Mouse (Mus musculus): Measurements from ENCODE around the gene Cd55b.
"Not testable (repeated sequence)": the region's sequence is repeated elsewhere in the genome, so short reads cannot be mapped to it uniquely, and the experiment has no call there.

Gene Cd55b

GRCm38 (mm10) chr1:130422664-130423111 is at the start of gene Cd55b:
Gene Cd55b, minus strand, starts transcription at chr1:130423009.
- peak; percentile 7 to 25 for DNase-seq (ENCODE audit: inconsistent age in 2 of 2, low spot score in 1 of 2)

DNA sequence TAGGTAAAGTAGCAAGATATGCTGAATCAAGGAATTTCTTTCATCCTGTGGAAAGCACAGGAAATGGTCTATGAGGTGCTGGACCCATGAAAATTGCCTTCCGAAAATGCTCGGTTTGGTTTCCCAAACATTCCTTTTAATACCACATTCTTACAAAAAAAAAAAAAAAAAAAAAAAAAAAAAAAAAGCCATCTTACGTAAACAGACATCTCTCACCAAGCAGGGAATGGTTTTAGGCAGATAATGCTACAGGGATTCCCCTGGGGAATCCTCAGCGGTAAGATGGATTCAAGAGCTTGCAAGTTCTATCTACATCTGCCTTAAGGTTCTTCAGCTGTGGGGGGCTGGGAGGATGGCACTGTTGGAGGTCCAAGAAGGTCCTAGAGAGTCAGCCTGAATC is 47.3 kb upstream of the Cd55b start:
- DNase-seq (ENCODE audit: inconsistent age in 2 of 2, low spot score in 1 of 2) = no peak

- DNase-seq (ENCODE audit: inconsistent age in 2 of 2, low spot score in 1 of 2) = no peak
Measured at GRCm38 (mm10) chr1:130467453-130467852, 44.6 kb upstream of the Cd55b start.

DNA sequence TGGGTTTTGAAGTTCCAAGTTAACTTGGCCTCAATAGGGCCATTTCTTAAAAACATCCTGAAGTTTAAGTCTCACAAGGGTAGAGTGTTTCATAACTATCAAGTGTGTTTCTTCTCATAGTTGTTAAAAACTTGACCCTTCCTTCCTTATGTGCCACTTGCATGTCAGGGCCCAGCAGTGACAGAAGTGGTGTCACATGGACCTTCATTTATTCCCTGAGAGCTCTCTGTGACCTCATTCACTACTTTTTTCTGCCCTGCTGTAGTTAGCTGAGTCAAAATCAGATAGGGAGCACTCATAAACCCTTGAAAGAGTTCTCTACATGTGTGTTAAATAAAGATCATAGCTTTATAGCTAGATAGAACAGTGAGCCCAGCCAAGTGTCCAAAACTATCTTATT is 41.4 kb upstream of the Cd55b start:
- no peak for DNase-seq (ENCODE audit: inconsistent age in 2 of 2, low spot score in 1 of 2)

- no peak for DNase-seq (ENCODE audit: inconsistent age in 2 of 2, low spot score in 1 of 2)
Measured at GRCm38 (mm10) chr1:130462867-130463266, 40.1 kb upstream of the Cd55b start.

- peak; percentile 84 to 95 for DNase-seq (ENCODE audit: inconsistent age in 2 of 2, low spot score in 1 of 2)
Measured at GRCm38 (mm10) chr1:130462084-130462861, 39.5 kb upstream of the Cd55b start, which contains the start of gene Cd55. Gene Cd55, minus strand, starts transcription at chr1:130462744.

DNA sequence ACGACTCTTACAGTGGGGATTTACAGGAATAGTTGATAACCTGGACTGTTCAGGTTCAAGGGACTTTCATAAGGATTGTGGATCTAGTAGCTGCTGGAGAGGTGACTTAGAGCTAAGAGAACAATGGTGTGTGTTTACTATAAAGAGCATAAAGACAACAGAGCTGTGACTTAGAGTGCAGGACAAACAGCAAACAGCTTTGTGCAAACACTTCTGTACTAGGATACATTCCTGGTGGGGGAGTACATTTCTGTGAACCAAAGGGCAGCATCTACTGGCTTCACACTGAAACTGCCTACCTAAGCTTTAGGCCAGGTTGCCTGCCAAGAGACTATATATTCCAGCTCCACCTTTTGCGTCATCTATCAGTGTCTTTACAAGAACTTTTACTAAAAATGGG is 32.3 kb upstream of the Cd55b start:
- no peak for DNase-seq (ENCODE audit: inconsistent age in 2 of 2, low spot score in 1 of 2)

DNA sequence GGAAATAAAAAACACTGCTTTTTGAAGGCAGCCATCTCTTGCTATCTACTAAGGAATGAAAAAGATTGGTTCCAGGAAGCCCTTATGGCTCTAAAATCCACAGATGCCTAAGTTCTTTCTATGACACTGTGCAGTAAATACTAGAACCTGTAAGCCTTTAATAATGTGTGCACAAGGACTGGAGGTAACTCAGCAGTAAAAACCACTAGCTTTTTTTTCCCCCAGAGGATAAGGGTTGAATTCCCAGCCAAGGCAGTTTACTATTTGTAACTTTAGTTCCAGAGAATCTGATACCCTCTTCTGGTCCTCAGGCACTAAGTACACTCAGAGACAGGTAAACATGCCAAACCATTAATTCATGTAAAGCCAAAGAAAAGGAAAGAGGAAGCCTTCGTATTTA is 20.1 kb upstream of the Cd55b start:
- DNase-seq (ENCODE audit: inconsistent age in 2 of 2, low spot score in 1 of 2) = not testable (repeated sequence)

- DNase-seq (ENCODE audit: inconsistent age in 2 of 2, low spot score in 1 of 2) = no peak
Measured at GRCm38 (mm10) chr1:130430920-130431319, 8.1 kb upstream of the Cd55b start.

DNA sequence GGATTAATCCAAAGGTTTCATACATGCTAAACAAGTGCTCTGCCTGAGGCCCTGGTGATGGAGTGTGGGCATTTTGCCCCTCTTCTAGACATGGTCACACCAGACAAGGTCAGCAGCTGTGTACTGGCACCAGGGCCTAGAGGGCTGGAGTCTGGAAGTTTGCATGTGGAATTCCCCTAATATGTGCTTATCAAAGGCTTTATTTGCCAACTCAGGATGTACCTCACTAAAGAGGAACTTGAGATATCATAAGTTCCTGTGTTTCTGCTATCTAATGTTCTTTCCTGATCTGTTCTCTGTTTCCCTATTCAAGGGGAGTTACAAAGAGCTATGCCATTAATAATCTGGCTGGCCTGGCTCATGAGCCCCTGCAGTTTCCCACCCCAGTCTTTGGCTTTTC is 5.9 kb upstream of the Cd55b start:
- not testable (repeated sequence) for DNase-seq (ENCODE audit: inconsistent age in 2 of 2, low spot score in 1 of 2)

DNA sequence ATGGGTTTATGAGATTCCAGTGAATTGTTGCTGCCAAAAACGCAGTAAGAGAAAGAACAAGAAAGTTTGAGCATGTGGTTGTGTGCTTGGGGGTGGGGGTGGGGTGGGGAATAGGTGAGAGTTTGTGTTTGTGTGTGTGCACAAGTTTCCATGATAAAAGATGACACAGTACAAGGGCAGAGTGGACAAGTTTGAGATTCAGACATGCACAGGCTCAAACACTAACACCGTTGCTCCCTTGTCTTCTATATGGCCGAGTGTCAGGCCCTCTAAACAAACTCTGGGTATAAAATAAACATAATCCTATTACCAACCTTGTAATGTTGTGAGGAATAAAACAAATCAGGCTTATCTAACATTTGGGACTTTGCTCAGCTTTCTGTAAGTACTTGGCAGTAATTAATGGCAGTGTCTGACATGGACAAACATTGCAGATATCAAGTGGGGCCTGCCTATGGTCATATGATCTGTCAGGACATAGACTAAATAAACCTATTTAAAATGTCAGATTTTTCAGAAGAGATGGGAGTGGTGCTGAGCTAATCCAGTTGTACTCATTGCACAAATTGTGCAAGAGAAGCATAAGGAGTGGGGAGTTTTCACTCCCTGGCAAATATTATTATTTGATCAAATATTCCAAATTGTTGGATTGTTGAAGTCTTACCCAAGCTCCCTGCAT is 4.5 kb upstream of the Cd55b start:
- not testable (repeated sequence) for DNase-seq (ENCODE audit: inconsistent age in 2 of 2, low spot score in 1 of 2)

DNA sequence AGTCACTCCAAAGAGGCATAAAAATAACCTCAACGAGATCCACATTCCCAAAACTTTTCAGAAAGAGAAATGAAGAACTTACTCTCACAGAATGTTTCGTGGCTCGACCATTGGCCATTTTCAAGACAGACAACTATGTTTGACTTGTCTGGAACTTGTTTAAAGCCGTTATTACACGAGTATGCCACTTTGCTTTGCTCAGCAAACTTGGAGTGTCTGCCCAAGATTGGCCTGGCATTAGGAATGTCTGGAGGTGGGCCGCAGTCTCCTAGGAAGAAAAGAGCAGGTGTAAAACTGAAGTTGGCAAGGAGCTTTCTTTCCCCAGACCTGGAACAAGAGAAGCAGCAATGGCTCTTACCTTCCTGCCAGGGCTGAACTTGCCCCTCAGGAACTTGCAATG is 776 bp downstream of the Cd55b start:
- not testable (repeated sequence) for DNase-seq (ENCODE audit: inconsistent age in 2 of 2, low spot score in 1 of 2)

GRCm38 (mm10) chr1:130397109-130397508 is 25.7 kb downstream of the Cd55b start:
- not testable (repeated sequence) for DNase-seq (ENCODE audit: inconsistent age in 2 of 2, low spot score in 1 of 2)

DNA sequence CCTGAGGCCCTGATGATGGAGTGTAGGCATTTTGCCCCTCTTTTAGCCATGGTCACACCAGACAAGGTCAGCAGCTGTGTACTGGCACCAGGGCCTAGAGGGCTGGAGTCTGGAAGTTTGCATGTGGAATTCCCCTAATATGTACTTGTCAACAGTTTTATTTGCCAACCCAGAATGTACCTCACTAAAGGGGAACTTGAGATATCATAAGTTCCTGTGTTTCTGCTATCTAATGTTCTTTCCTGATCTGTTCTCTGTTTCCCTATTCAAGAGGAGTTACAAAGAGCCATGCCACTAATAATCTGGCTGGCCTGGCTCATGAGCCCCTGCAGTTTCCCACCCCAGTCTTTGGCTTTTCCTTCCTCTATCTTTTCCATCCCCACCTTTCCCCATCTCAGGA is 35.5 kb downstream of the Cd55b start:
- not testable (repeated sequence) for DNase-seq (ENCODE audit: inconsistent age in 2 of 2, low spot score in 1 of 2)

DNA sequence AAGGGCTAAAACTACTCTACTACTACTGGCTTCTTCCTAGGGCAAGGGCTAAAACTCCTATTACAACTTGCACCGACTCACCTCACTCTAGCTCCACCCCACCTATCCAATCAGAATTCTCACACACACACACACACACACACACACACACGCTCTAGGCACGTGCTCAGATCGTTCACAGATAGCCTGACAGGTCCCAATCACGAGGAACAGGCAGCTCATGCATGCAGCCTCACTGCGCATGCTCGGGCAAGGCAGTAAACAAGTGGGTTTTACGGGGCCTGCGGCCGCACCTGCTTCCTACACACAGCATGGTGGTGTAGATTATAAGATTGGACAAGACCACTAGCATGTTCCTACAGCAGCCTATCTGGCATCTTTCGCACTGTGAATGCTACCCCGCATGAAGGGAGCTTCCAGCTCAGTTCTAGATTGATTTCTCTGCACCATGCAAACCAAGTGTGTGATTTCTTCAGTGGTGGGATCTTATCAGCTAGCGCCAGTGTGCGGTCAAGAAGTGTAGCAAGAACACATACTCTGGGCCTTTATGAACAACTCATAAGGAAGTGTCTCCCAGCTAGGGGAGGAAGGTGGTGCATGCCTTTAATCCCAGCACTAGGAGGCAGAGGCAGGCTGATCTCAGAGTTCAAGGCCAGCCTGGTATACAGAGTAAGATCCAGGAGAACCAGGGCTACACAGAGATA is 44.9 kb downstream of the Cd55b start:
- DNase-seq (ENCODE audit: inconsistent age in 2 of 2, low spot score in 1 of 2) = no peak

GRCm38 (mm10) chr1:130374173-130374785 is 48.5 kb downstream of the Cd55b start:
- no peak for DNase-seq (ENCODE audit: inconsistent age in 2 of 2, low spot score in 1 of 2)

- DNase-seq (ENCODE audit: inconsistent age in 2 of 2, low spot score in 1 of 2) = no peak
Measured at GRCm38 (mm10) chr1:130373398-130374083, 49.3 kb downstream of the Cd55b start.

DNA sequence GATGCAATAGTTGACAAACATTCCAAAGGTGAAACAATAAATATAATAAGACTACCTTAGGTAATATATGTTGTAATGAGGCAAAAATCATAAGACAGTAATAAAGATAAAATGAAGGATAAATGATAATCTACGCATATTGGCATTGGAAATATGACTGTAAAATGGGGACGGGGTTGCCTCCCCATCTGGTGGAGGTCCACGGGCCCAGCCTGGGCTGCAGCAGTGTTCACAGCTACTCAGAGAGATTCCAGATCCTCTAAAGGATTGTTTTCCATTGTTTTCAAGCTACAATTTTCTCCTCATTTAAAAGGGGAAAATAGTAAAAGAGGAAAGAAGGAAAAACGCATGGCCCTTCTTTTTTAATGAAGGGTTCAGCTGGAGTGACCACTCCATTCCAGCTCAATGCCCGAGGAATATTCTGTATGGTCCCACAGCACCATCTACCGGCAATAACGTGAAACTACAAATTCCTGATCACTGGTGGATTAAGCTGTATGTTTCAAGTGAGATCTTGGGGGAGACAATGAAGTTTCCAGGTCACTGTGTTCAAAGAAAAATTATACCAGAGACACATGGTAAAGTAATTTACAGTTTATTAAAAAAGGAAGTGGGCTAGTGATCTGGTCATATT is 50.8 kb downstream of the Cd55b start:
- DNase-seq (ENCODE audit: inconsistent age in 2 of 2, low spot score in 1 of 2) = peak; percentile 30 to 88

DNA sequence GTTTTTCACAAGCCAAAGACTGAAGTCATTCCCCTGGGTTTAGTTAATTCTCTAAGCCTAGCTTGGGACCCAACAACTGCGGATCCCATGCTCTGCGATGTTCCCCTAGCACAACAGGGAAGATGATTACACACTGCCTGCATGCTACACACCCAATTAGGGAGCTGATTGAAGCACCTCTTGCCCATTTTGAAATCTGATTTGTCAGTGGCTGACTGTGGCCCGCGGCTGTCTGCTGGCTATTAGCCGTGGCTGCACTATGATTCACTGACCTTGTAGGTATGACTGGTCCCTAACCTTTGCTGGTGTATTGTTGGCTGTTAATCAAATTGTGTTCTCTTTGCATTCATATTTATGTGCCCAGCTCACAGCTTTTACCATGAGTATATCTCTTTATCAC is 51.5 kb downstream of the Cd55b start:
- DNase-seq (ENCODE audit: inconsistent age in 2 of 2, low spot score in 1 of 2) = peak; percentile 30 to 80

GRCm38 (mm10) chr1:130350077-130350635 is 72.7 kb downstream of the Cd55b start:
- peak in 1 of 2 experiments; percentile 70 for DNase-seq (ENCODE audit: inconsistent age in 2 of 2, low spot score in 1 of 2)

Measured in adrenal gland, adult (tissue).